Mouse (Mus musculus): Measurements from ENCODE around the gene Pde4d. TPM values are rescaled to one million over a fixed set of nuclear protein-coding genes. Genes with fewer than 3 reads are reported as not detected.

Pde4d gene
- polyA plus RNA-seq, 1 experiment: 34.7 TPM

GRCm38 (mm10) chr13:108541488-108541887 is 91.7 kb downstream of the Pde4d start:
- TF ChIP-seq POLR2A (IDR thresholded peaks at IDR 0.05; ENCODE audit: extremely low read depth, insufficient read depth, low read length): no peak
- TF ChIP-seq CTCF (IDR thresholded peaks at IDR 0.05; ENCODE audit: extremely low read depth, insufficient read depth, low read length): no peak
- H3K4me1 ChIP-seq (ENCODE audit: control insufficient read depth, insufficient read depth, low read length): no peaks in the 10 kb centered on the region
- no peak overlapping the region for H3K27ac ChIP-seq (ENCODE audit: insufficient read depth, low read length)
- no peak overlapping the region for H3K4me3 ChIP-seq (ENCODE audit: insufficient read depth, low read length)

GRCm38 (mm10) chr13:108542342-108542761 is 92.6 kb downstream of the Pde4d start:
- no peak overlapping the region for H3K27ac ChIP-seq (ENCODE audit: insufficient read depth, low read length)
- TF ChIP-seq CTCF (IDR thresholded peaks at IDR 0.05; ENCODE audit: extremely low read depth, insufficient read depth, low read length) (no peak), POLR2A (IDR thresholded peaks at IDR 0.05; ENCODE audit: extremely low read depth, insufficient read depth, low read length) (no peak)
- no peaks in the 10 kb centered on the region for H3K4me1 ChIP-seq (ENCODE audit: control insufficient read depth, insufficient read depth, low read length)
- H3K4me3 ChIP-seq (ENCODE audit: insufficient read depth, low read length): no peak overlapping the region

GRCm38 (mm10) chr13:108552288-108552687 is 102.5 kb downstream of the Pde4d start:
- H3K27ac ChIP-seq (ENCODE audit: insufficient read depth, low read length): no peak overlapping the region
- H3K4me3 ChIP-seq (ENCODE audit: insufficient read depth, low read length): no peak overlapping the region
- no peak for TF ChIP-seq POLR2A (IDR thresholded peaks at IDR 0.05; ENCODE audit: extremely low read depth, insufficient read depth, low read length)
- no peak for TF ChIP-seq CTCF (IDR thresholded peaks at IDR 0.05; ENCODE audit: extremely low read depth, insufficient read depth, low read length)
- H3K4me1 ChIP-seq (ENCODE audit: control insufficient read depth, insufficient read depth, low read length): no peaks in the 10 kb centered on the region

GRCm38 (mm10) chr13:108552995-108553394 is 103.2 kb downstream of the Pde4d start:
- H3K4me1 ChIP-seq (ENCODE audit: control insufficient read depth, insufficient read depth, low read length): no peaks in the 10 kb centered on the region
- no peak overlapping the region for H3K27ac ChIP-seq (ENCODE audit: insufficient read depth, low read length)
- TF ChIP-seq POLR2A (IDR thresholded peaks at IDR 0.05; ENCODE audit: extremely low read depth, insufficient read depth, low read length): no peak
- no peak for TF ChIP-seq CTCF (IDR thresholded peaks at IDR 0.05; ENCODE audit: extremely low read depth, insufficient read depth, low read length)

GRCm38 (mm10) chr13:108554901-108555300 is 105.2 kb downstream of the Pde4d start:
- Histone ChIP-seq H3K4me1 (ENCODE audit: control insufficient read depth, insufficient read depth, low read length) (no peaks in the 10 kb centered on the region), H3K27ac (ENCODE audit: insufficient read depth, low read length) (no peak overlapping the region), H3K4me3 (ENCODE audit: insufficient read depth, low read length) (no peak overlapping the region)
- TF ChIP-seq CTCF (IDR thresholded peaks at IDR 0.05; ENCODE audit: extremely low read depth, insufficient read depth, low read length): no peak
- TF ChIP-seq POLR2A (IDR thresholded peaks at IDR 0.05; ENCODE audit: extremely low read depth, insufficient read depth, low read length): no peak

More at GRCm38 (mm10) chr13:108552995-108553394, 103.2 kb downstream of the Pde4d start:
- H3K4me3 ChIP-seq (ENCODE audit: insufficient read depth, low read length): no peak overlapping the region

GRCm38 (mm10) chr13:108596938-108597337 is 147.2 kb downstream of the Pde4d start:
- Histone ChIP-seq H3K27ac (ENCODE audit: insufficient read depth, low read length) (no peak overlapping the region), H3K4me1 (ENCODE audit: control insufficient read depth, insufficient read depth, low read length) (no peaks in the 10 kb centered on the region), H3K4me3 (ENCODE audit: insufficient read depth, low read length) (no peak overlapping the region)
- no peak for TF ChIP-seq CTCF (IDR thresholded peaks at IDR 0.05; ENCODE audit: extremely low read depth, insufficient read depth, low read length)
- no peak for TF ChIP-seq POLR2A (IDR thresholded peaks at IDR 0.05; ENCODE audit: extremely low read depth, insufficient read depth, low read length)

GRCm38 (mm10) chr13:108598673-108599072 is 148.9 kb downstream of the Pde4d start:
- Histone ChIP-seq H3K4me1 (ENCODE audit: control insufficient read depth, insufficient read depth, low read length) (no peaks in the 10 kb centered on the region), H3K27ac (ENCODE audit: insufficient read depth, low read length) (no peak overlapping the region), H3K4me3 (ENCODE audit: insufficient read depth, low read length) (no peak overlapping the region)
- TF ChIP-seq POLR2A (IDR thresholded peaks at IDR 0.05; ENCODE audit: extremely low read depth, insufficient read depth, low read length) (no peak), CTCF (IDR thresholded peaks at IDR 0.05; ENCODE audit: extremely low read depth, insufficient read depth, low read length) (no peak)

- no peak overlapping the region for H3K4me3 ChIP-seq (ENCODE audit: insufficient read depth, low read length)
- H3K4me1 ChIP-seq (ENCODE audit: control insufficient read depth, insufficient read depth, low read length): no peaks in the 10 kb centered on the region
- TF ChIP-seq POLR2A (IDR thresholded peaks at IDR 0.05; ENCODE audit: extremely low read depth, insufficient read depth, low read length) (no peak), CTCF (IDR thresholded peaks at IDR 0.05; ENCODE audit: extremely low read depth, insufficient read depth, low read length) (no peak)
- no peak overlapping the region for H3K27ac ChIP-seq (ENCODE audit: insufficient read depth, low read length)
Measured at GRCm38 (mm10) chr13:108599186-108599900, 149.6 kb downstream of the Pde4d start.

GRCm38 (mm10) chr13:108601021-108601420 is 151.3 kb downstream of the Pde4d start:
- H3K4me3 ChIP-seq (ENCODE audit: insufficient read depth, low read length): no peak overlapping the region
- no peaks in the 10 kb centered on the region for H3K4me1 ChIP-seq (ENCODE audit: control insufficient read depth, insufficient read depth, low read length)
- H3K27ac ChIP-seq (ENCODE audit: insufficient read depth, low read length): no peak overlapping the region
- no peak for TF ChIP-seq POLR2A (IDR thresholded peaks at IDR 0.05; ENCODE audit: extremely low read depth, insufficient read depth, low read length)
- no peak for TF ChIP-seq CTCF (IDR thresholded peaks at IDR 0.05; ENCODE audit: extremely low read depth, insufficient read depth, low read length)

- TF ChIP-seq POLR2A (IDR thresholded peaks at IDR 0.05; ENCODE audit: extremely low read depth, insufficient read depth, low read length) (no peak), CTCF (IDR thresholded peaks at IDR 0.05; ENCODE audit: extremely low read depth, insufficient read depth, low read length) (no peak)
- H3K27ac ChIP-seq (ENCODE audit: insufficient read depth, low read length): no peak overlapping the region
- no peaks in the 10 kb centered on the region for H3K4me1 ChIP-seq (ENCODE audit: control insufficient read depth, insufficient read depth, low read length)
- no peak overlapping the region for H3K4me3 ChIP-seq (ENCODE audit: insufficient read depth, low read length)
Measured at GRCm38 (mm10) chr13:108603502-108603901, 153.8 kb downstream of the Pde4d start.
